Mouse (Mus musculus) stomach, postnatal 0 days (tissue): Measurements from ENCODE around the gene Nacc1. TPM values are rescaled to one million over a fixed set of nuclear protein-coding genes. Genes with fewer than 3 reads are reported as not detected.

Experiments
- ATAC-seq: fragments of 200-750 bp; cut with Nextera tagmentation; 2 replicates; pipeline ENCODE4 v1.8.0; 2017; ENCODE audit not compliant: low FRiP score, low TSS enrichment
- DNase-seq: peaks from one replicate; pipeline ENCODE4 v3.0.0-alpha.2; 2016; ENCODE audit warnings: low spot score
- H3K27ac ChIP-seq: fragments of 300-500 bp; sonication (generic); replicated peaks from 2 replicates; pipeline ENCODE4 v1.5.1; 2014; ENCODE audit warnings: mild to moderate bottlenecking, control low read depth
- H3K27me3 ChIP-seq: fragments of 300-500 bp; sonication (generic); 2 replicates; pipeline ENCODE4 v1.6.1; 2014; ENCODE audit warnings: low read length; ENCODE audit not compliant: control insufficient read depth, insufficient read depth
- H3K36me3 ChIP-seq: fragments of 300-500 bp; sonication (generic); 2 replicates; pipeline ENCODE4 v1.6.1; 2014; ENCODE audit warnings: low read length, mixed read lengths; ENCODE audit not compliant: control insufficient read depth, insufficient read depth
- H3K4me1 ChIP-seq: fragments of 300-500 bp; sonication (generic); replicated peaks from 2 replicates; pipeline ENCODE4 v1.6.1; 2014; ENCODE audit warnings: antibody characterized with exemption; ENCODE audit not compliant: control insufficient read depth, insufficient read depth
- H3K4me2 ChIP-seq: fragments of 300-500 bp; sonication (generic); replicated peaks from 2 replicates; pipeline ENCODE4 v1.6.1; 2014; ENCODE audit warnings: low read depth, mild to moderate bottlenecking, control low read depth, moderate library complexity
- H3K4me3 ChIP-seq: fragments of 300-500 bp; sonication (generic); 2 replicates; pipeline ENCODE4 v1.5.1; 2014; ENCODE audit warnings: low read depth, low read length, control low read depth
- H3K9ac ChIP-seq: fragments of 300-500 bp; sonication (generic); 2 replicates; pipeline ENCODE4 v1.6.1; 2014; ENCODE audit warnings: mild to moderate bottlenecking, low read length, control low read depth, mixed read lengths
- H3K9me3 ChIP-seq: fragments of 300-500 bp; sonication (generic); 2 replicates; pipeline ENCODE4 v1.6.1; 2016; ENCODE audit warnings: low read length; ENCODE audit not compliant: control insufficient read depth
- CTCF ChIP-seq: IDR thresholded peaks from 2 replicates; pipeline ENCODE4 v1.5.1; 2016; ENCODE audit warnings: antibody characterized with exemption, low read depth, mild to moderate bottlenecking, moderate library complexity
- EP300 ChIP-seq: optimal IDR thresholded peaks from 2 replicates; pipeline ENCODE3; 2016; ENCODE audit warnings: antibody characterized with exemption
- WGBS: fragments of 180-500 bp; shearing (Covaris S2); extraction: QIAGEN DNeasy Blood & Tissue Kit; methylation state at CpG from one replicate; pipeline ENCODE4 v1.1.7; 2014; 5-methylcytosine and 5-hydroxymethylcytosine counted together
- polyA plus RNA-seq: library from polyadenylated mRNA; unstranded; fragments of >200 nt; fragmentation: Nextera tagmentation; extraction: Ambion mirVana; gene quantifications from 2 replicates; pipeline ENCODE4 v1.2.1, GENCODE M21; 2015

Nacc1 gene
- polyA plus RNA-seq, 1 experiment from 2014 or later, result 6.8 TPM

DNA sequence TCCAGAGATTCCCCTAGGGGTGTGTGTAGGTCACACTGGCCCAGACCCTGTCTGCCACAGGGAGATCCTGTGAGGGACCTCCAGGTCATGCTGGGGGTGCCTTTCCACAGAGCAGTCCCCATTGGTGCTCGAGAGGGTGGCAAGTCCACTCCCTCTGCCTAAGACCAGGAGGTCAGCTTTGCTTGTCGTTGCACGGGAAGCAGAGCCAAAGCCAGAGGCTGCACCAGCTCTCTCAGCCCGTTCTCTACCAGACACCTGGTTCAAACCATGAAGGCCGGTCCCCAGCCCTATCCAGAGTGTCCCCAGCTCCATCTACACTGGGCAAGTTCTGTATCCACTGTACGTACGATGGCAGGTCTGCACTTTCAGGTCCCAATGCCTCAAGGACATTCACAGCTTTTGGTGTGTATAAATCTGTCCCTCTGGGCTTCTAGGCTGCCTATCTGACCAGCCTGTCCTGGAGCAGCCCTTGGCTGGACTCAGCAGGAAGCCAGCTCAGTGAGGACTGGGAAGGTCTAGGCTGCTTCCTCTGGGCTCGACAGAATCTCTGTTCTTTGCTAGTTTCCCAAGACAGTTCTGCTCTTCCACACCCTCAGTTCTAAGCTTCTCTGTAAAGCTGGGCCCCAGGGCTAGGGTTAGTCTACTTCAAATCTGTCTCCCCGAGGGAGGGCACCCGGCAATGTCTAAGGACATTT lies 37.7 kb upstream of the Nacc1 start:
- no peaks in the 10 kb centered on the region for H3K9me3 ChIP-seq
- no peaks in the 10 kb centered on the region for H3K27me3 ChIP-seq
- TF ChIP-seq EP300 (no peak), CTCF (no peak)
- peak overlapping the region; percentile 78; the same call in 1 of the 2 replicates for H3K27ac ChIP-seq
- peaks cover 30% of the 10 kb centered on the region for H3K4me1 ChIP-seq
- DNase-seq, result no peak
- H3K4me3 ChIP-seq, result no peak overlapping the region
- peak overlapping the region; percentile 13; the same call in 1 of the 2 replicates for H3K9ac ChIP-seq
- WGBS, result 44% methylated on average over 10 of the region's 10 CpGs
- H3K4me2 ChIP-seq, result no peak overlapping the region
- no peak for ATAC-seq
- H3K36me3 ChIP-seq, result peaks cover 10% of the 10 kb centered on the region; the same call in 1 of the 2 replicates

DNA sequence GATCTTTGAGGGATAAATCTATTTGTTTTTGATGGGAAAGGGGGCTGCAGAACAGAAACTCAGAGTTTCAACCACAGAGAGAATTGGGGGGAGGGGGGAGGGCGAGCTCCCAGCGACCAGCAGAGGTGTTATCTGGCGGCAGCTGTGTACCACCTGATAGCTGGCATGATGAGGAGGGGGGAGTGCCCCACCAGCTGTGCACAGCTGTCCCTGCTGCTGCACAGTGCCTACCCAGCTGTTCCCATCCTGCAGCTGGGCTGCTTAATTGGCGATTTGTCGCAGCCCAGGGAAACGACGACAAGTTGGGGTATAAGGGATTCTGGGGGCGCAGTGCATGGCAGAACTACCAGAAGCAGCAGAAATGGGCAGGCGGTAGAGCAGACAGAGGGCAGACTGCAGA lies 37.0 kb upstream of the Nacc1 start:
- no peak overlapping the region for H3K27ac ChIP-seq
- H3K36me3 ChIP-seq, result peaks cover 16% of the 10 kb centered on the region; the same call in 1 of the 2 replicates
- ATAC-seq, result no peak
- 55% methylated on average over 9 of the region's 9 CpGs for WGBS
- H3K4me1 ChIP-seq, result peaks cover 28% of the 10 kb centered on the region
- no peak overlapping the region for H3K4me3 ChIP-seq
- 0 out of 2 replicates have a peak overlapping the region, but pooled peaks have one; percentile 13 for H3K9ac ChIP-seq
- H3K9me3 ChIP-seq, result no peaks in the 10 kb centered on the region
- no peaks in the 10 kb centered on the region for H3K27me3 ChIP-seq
- no peak overlapping the region for H3K4me2 ChIP-seq
- DNase-seq, result no peak
- no peak for TF ChIP-seq CTCF
- TF ChIP-seq EP300, result no peak

DNA sequence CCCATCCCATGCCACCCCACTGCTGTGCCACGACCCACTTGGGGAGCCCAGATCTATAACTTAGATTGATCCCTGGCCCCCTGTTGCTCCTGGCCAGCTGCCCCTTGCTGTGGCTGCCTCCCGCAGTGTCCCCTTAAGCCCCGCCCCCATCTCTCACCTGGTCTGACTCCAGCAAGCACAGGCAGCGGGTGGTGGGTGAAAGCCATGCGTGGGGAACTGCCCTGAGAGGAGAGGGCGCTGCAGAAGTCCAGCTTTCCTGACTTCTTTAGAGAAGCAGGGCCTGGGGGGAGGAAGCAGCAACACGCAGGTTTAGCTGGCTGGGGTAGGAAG lies 35.9 kb upstream of the Nacc1 start:
- DNase-seq (peak; percentile 68), ATAC-seq (no peak)
- no peak overlapping the region for H3K4me3 ChIP-seq
- no peak for TF ChIP-seq CTCF
- TF ChIP-seq EP300, result no peak
- H3K4me1 ChIP-seq, result peaks cover 28% of the 10 kb centered on the region
- peak overlapping the region; percentile 48 for H3K9ac ChIP-seq
- H3K36me3 ChIP-seq, result peaks cover 20% of the 10 kb centered on the region; the same call in 1 of the 2 replicates
- peak overlapping the region; percentile 36; the same call in 1 of the 2 replicates for H3K4me2 ChIP-seq
- WGBS, result 17% methylated on average over 7 of the region's 7 CpGs
- no peaks in the 10 kb centered on the region for H3K9me3 ChIP-seq
- no peaks in the 10 kb centered on the region for H3K27me3 ChIP-seq
- peak overlapping the region; percentile 95 for H3K27ac ChIP-seq

DNA sequence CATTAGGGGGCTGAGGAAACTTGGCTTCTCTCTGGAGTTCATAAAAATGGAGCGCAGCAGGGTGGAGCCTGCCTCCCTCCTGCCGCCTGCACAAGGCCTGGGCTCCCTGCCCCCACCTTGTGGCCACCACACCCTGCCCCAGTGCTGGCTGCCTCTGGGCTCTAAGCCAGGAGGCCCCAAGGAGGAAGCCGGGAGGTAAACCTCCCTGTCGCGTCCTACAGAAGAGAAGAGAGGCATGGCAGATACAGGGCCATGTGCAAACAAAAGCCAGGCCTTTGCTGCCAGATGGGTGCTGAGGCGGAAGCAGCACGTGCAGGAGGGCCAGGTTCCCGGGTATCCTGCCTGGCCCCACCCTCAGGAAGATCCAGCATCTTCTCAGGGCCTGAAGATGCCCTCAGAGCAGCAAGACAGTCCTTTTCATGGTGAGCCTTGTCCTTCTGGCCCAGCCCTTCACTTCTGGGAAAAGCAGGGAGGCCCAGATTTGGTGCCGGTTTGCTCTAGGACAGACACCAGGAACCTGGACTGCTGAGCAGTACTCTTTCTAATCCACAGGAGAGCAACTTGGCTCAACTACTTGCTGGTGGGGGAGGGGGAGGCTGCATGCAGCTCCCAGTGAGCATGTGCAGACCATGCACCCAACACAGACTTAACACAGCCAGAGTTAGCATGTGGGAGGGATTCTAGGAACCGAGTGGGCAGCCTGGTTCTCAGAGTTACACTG lies 35.3 kb upstream of the Nacc1 start, which contains the start of gene G430095P16Rik:
Gene G430095P16Rik, plus strand, starts transcription at position 158 of the 721 bp plus-strand sequence.
- no peak within 1 kb of the TSS for H3K4me3 ChIP-seq
- TF ChIP-seq CTCF, result peak; percentile 71
- peak; percentile 58 for TF ChIP-seq EP300
- H3K27ac ChIP-seq, result peak within 1 kb of the TSS; percentile 95
- peak within 1 kb of the TSS; percentile 36; the same call in 1 of the 2 replicates for H3K4me2 ChIP-seq
- peak within 1 kb of the TSS; percentile 48 for H3K9ac ChIP-seq
- H3K36me3 ChIP-seq, result peaks cover 23% of the 10 kb centered on the region; the same call in 1 of the 2 replicates
- no peaks in the 10 kb centered on the region for H3K9me3 ChIP-seq
- H3K27me3 ChIP-seq, result no peaks in the 10 kb centered on the region
- peaks cover 28% of the 10 kb centered on the region for H3K4me1 ChIP-seq
- 5% methylated on average over 10 of the region's 10 CpGs for WGBS
- peak; percentile 95 for DNase-seq
- ATAC-seq, result peak; percentile 95

DNA sequence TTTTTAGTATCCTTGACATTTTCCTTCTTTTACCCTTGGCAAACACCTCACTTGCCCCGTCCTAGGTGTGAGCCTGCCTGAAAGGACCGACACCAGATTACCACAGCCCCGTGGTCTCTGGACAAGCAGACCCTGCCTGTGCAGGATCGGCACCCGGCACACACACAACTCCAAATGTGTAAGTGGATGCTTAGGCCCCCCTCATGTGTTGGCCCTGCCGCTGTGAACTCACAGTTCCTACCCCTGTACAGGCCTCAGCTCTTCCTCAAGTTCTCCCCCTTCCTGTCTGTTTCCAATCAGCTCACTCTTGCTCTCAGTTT lies 34.8 kb upstream of the Nacc1 start:
- peaks cover 26% of the 10 kb centered on the region; the same call in 1 of the 2 replicates for H3K36me3 ChIP-seq
- no peaks in the 10 kb centered on the region for H3K27me3 ChIP-seq
- TF ChIP-seq CTCF (no peak), EP300 (no peak)
- H3K4me2 ChIP-seq, result peak overlapping the region; percentile 36; the same call in 1 of the 2 replicates
- no peak overlapping the region for H3K4me3 ChIP-seq
- ATAC-seq (no peak), DNase-seq (no peak)
- 35% methylated on average over 6 of the region's 6 CpGs for WGBS
- H3K9me3 ChIP-seq, result no peaks in the 10 kb centered on the region
- peak overlapping the region; percentile 38; the same call in 1 of the 2 replicates for H3K9ac ChIP-seq
- peak overlapping the region; percentile 95 for H3K27ac ChIP-seq
- H3K4me1 ChIP-seq, result peaks cover 28% of the 10 kb centered on the region
